Mouse (Mus musculus) left cerebral cortex, postnatal 14 days (tissue): ENCODE measurements around the gene Gna13. TPM values are rescaled to one million over a fixed set of nuclear protein-coding genes. Genes with fewer than 3 reads are reported as not detected.

Experiments
- DNase-seq, 2 experiments: peaks; one replicate each; pipeline ENCODE4 v3.0.0; 2021 to 2022; ENCODE audit warnings: low spot score in 2 of 2, mixed read lengths in 1 of 2
- intact Hi-C: fragments of 180-260 bp; cut with DNase I; formaldehyde crosslinking; loops from one replicate; pipeline ENCODE4 v1.15.1; 2025
- total RNA-seq, 2 experiments: library from RNA; stranded (reverse); gene quantifications; 2 replicates each; pipeline ENCODE4 v1.2.3; 2021

Gene Gna13
- total RNA-seq, 2 experiments from 2014 or later, result 41.8 to 45.6 TPM

- intact Hi-C loops, result no loop called here
These were observed 79.6 kb downstream of the Gna13 start for GRCm38 (mm10) chr11:109442166-109442730.

GRCm38 (mm10) chr11:109443468-109444263 is 81.0 kb downstream of the Gna13 start:
- no peak for DNase-seq
- intact Hi-C loops, result loop anchor here (2.0 kb wide), 1 partner anchor 141 kb away; no protein-coding TSS in a partner anchor

More at GRCm38 (mm10) chr11:109442166-109442730, 79.6 kb downstream of the Gna13 start:
- no peak for DNase-seq

- intact Hi-C loops, result loop anchor here (2.0 kb wide), 1 partner anchor 140 kb away; no protein-coding TSS in a partner anchor
- no peak for DNase-seq
These were observed 82.0 kb downstream of the Gna13 start for GRCm38 (mm10) chr11:109444600-109444999.

GRCm38 (mm10) chr11:109445438-109446035 is 82.9 kb downstream of the Gna13 start:
- DNase-seq, result peak; percentile 34 to 70
- intact Hi-C loops, result loop anchor here (2.0 to 5.0 kb wide), 2 partner anchors 139 to 417 kb away; no protein-coding TSS in a partner anchor

Other genes starting within 250 kb of the Gna13 start
- gene E030025P04Rik, start 218.5 kb upstream of the Gna13 start, total RNA-seq, result not detected
- gene Rgs9, start 64.7 kb upstream of the Gna13 start, total RNA-seq, result 10 to 100 TPM; 17.6 to 31.9 TPM
- gene 9930022D16Rik, start 51.1 kb downstream of the Gna13 start, total RNA-seq, result not detected
- gene Amz2, start 63.1 kb downstream of the Gna13 start, total RNA-seq, result 10 to 100 TPM; 61.9 to 62.2 TPM
- 1 to 10 TPM; 5.9 to 7.1 TPM for gene Arsg, start 110.5 kb downstream of the Gna13 start, total RNA-seq
- 10 to 100 TPM in 1 of 2 experiments, 1 to 10 TPM in 1; 9.6 to 11.4 TPM for gene Slc16a6, start 110.8 kb downstream of the Gna13 start, total RNA-seq
- gene Wipi1, start 249.1 kb downstream of the Gna13 start, total RNA-seq, result 10 to 100 TPM; 21.8 to 22.2 TPM